Mouse (Mus musculus) stomach, postnatal 0 days (tissue): ENCODE measurements around the gene Pcgf1. TPM values are rescaled to one million over a fixed set of nuclear protein-coding genes. Genes with fewer than 3 reads are reported as not detected.

Experiments used
- ATAC-seq: fragments of 200-750 bp; cut with Nextera tagmentation; 2 replicates; pipeline ENCODE4 v1.8.0; 2017; ENCODE audit not compliant: low FRiP score, low TSS enrichment
- DNase-seq: peaks from one replicate; pipeline ENCODE4 v3.0.0-alpha.2; 2016; ENCODE audit warnings: low spot score
- H3K27ac ChIP-seq: fragments of 300-500 bp; sonication (generic); replicated peaks from 2 replicates; pipeline ENCODE4 v1.5.1; 2014; ENCODE audit warnings: mild to moderate bottlenecking, control low read depth
- H3K27me3 ChIP-seq: fragments of 300-500 bp; sonication (generic); 2 replicates; pipeline ENCODE4 v1.6.1; 2014; ENCODE audit warnings: low read length; ENCODE audit not compliant: control insufficient read depth, insufficient read depth
- H3K36me3 ChIP-seq: fragments of 300-500 bp; sonication (generic); 2 replicates; pipeline ENCODE4 v1.6.1; 2014; ENCODE audit warnings: low read length, mixed read lengths; ENCODE audit not compliant: control insufficient read depth, insufficient read depth
- H3K4me1 ChIP-seq: fragments of 300-500 bp; sonication (generic); replicated peaks from 2 replicates; pipeline ENCODE4 v1.6.1; 2014; ENCODE audit warnings: antibody characterized with exemption; ENCODE audit not compliant: control insufficient read depth, insufficient read depth
- H3K4me2 ChIP-seq: fragments of 300-500 bp; sonication (generic); replicated peaks from 2 replicates; pipeline ENCODE4 v1.6.1; 2014; ENCODE audit warnings: low read depth, mild to moderate bottlenecking, control low read depth, moderate library complexity
- H3K4me3 ChIP-seq: fragments of 300-500 bp; sonication (generic); 2 replicates; pipeline ENCODE4 v1.5.1; 2014; ENCODE audit warnings: low read depth, low read length, control low read depth
- H3K9ac ChIP-seq: fragments of 300-500 bp; sonication (generic); 2 replicates; pipeline ENCODE4 v1.6.1; 2014; ENCODE audit warnings: mild to moderate bottlenecking, low read length, control low read depth, mixed read lengths
- H3K9me3 ChIP-seq: fragments of 300-500 bp; sonication (generic); 2 replicates; pipeline ENCODE4 v1.6.1; 2016; ENCODE audit warnings: low read length; ENCODE audit not compliant: control insufficient read depth
- CTCF ChIP-seq: IDR thresholded peaks from 2 replicates; pipeline ENCODE4 v1.5.1; 2016; ENCODE audit warnings: antibody characterized with exemption, low read depth, mild to moderate bottlenecking, moderate library complexity
- EP300 ChIP-seq: optimal IDR thresholded peaks from 2 replicates; pipeline ENCODE3; 2016; ENCODE audit warnings: antibody characterized with exemption
- WGBS: fragments of 180-500 bp; shearing (Covaris S2); extraction: QIAGEN DNeasy Blood & Tissue Kit; methylation state at CpG from one replicate; pipeline ENCODE4 v1.1.7; 2014; 5-methylcytosine and 5-hydroxymethylcytosine counted together
- polyA plus RNA-seq: library from polyadenylated mRNA; unstranded; fragments of >200 nt; fragmentation: Nextera tagmentation; extraction: Ambion mirVana; gene quantifications from 2 replicates; pipeline ENCODE4 v1.2.1, GENCODE M21; 2015

Gene Pcgf1
- polyA plus RNA-seq, 1 experiment from 2014 or later: 14.0 TPM

DNA sequence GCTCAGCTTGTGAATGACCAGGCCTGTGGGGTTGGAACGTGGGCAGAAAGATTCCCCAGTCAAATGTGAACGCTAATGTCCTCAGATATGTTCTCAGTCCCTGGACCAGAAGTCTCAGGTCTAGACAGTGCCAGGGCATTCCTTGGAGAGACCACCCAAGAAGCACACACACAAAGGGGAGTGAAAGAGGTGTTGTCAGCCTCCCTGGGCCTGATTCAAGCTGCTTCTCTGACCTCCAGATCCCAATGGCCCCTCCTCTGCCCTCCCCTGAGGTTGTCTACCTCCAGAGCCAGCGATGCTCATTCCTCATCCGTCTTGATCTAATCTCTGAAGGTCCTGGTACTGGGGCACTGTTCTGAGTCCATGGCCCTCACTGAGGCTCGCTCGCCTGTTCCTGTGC, 34.1 kb upstream of the Pcgf1 start:
- H3K27me3 ChIP-seq: no peaks in the 10 kb centered on the region
- H3K9ac ChIP-seq: no peak overlapping the region
- TF ChIP-seq EP300: no peak
- no peak for TF ChIP-seq CTCF
- no peaks in the 10 kb centered on the region for H3K36me3 ChIP-seq
- H3K4me1 ChIP-seq: no peaks in the 10 kb centered on the region
- no peak overlapping the region for H3K27ac ChIP-seq
- DNase-seq (no peak), ATAC-seq (no peak)
- H3K4me2 ChIP-seq: no peak overlapping the region
- H3K9me3 ChIP-seq: no peaks in the 10 kb centered on the region
- 64% methylated on average over 6 of the region's 6 CpGs for WGBS
- H3K4me3 ChIP-seq: no peak overlapping the region

DNA sequence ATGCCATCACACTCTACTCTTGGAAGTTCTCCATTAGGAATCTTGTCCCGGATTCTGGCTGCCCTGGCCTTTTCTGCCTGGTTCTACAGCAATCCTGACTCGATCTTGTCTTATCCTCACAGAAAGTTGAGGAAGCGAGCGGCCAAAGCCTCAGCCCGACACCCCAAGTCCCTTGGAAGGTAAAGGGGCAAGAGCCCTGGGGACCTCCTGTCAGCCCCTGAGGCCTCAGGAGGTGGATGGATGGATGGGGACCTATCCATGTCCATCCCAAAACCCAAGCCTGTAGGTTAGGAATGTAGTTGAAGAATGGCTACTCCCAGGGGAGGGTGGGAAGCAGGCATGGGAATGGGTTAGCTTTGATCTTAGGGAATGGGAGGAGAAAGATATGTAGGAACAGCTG, 33.7 kb upstream of the Pcgf1 start:
- DNase-seq: no peak
- no peak for TF ChIP-seq CTCF
- no peak for TF ChIP-seq EP300

DNA sequence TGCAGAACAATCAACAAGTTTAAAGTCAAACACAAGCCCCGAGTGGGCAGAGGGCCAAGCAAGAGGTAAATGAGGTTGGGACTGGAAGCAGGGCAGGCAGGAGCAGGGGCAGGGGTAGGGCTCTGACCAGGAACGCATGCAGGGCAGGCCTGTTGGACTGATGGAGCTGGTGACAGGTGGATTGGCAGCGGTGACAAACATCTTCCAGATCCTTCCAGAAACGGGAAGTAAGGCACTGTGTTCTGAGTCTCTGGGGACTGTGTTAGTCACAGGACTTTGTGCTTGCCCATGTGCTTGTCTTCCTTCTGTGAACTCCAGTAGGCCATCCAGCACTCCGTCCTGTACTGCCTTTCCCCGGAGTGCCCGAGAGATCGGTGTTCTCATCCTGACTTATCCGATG, 32.9 kb upstream of the Pcgf1 start:
- Histone ChIP-seq H3K9me3 (no peaks in the 10 kb centered on the region), H3K27ac (no peak overlapping the region), H3K4me3 (no peak overlapping the region), H3K9ac (no peak overlapping the region), H3K27me3 (no peaks in the 10 kb centered on the region), H3K4me2 (no peak overlapping the region), H3K36me3 (no peaks in the 10 kb centered on the region), H3K4me1 (no peaks in the 10 kb centered on the region)
- DNase-seq (no peak), ATAC-seq (no peak)
- no peak for TF ChIP-seq EP300
- TF ChIP-seq CTCF: no peak
- 63% methylated on average over 9 of the region's 9 CpGs for WGBS

More for the DNA sequence above, 33.7 kb upstream of the Pcgf1 start:
- no peaks in the 10 kb centered on the region for H3K27me3 ChIP-seq
- no peaks in the 10 kb centered on the region for H3K36me3 ChIP-seq
- no peaks in the 10 kb centered on the region for H3K4me1 ChIP-seq
- H3K27ac ChIP-seq: no peak overlapping the region
- WGBS: 91% methylated on average over 5 of the region's 5 CpGs
- no peaks in the 10 kb centered on the region for H3K9me3 ChIP-seq
- peak; percentile 37; the same call in 1 of the 2 replicates for ATAC-seq
- no peak overlapping the region for H3K4me2 ChIP-seq
- H3K4me3 ChIP-seq: no peak overlapping the region
- H3K9ac ChIP-seq: no peak overlapping the region

DNA sequence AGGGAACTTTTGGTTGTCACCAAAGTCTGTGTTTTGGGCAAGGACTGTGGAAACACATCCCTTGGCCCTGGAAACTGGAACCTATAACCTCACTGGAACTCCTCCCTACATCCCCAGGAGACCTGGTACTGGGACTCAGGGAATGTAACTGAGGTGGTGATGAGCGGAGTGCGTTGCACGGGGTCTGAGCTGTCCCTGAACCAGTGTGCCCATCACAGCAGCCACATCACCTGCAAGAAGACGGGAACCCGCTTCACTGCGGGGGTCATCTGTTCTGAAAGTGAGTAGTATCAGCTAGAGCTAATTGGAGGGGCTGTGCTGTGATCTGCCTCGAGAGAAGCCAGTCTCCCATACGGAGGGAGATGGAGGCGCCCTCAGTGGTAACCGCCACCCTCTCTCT, 28.3 kb upstream of the Pcgf1 start:
- 72% methylated on average over 10 of the region's 10 CpGs for WGBS
- Histone ChIP-seq H3K27ac (no peak overlapping the region), H3K36me3 (peaks cover 3% of the 10 kb centered on the region; the same call in 1 of the 2 replicates), H3K4me3 (no peak overlapping the region), H3K9ac (no peak overlapping the region), H3K27me3 (no peaks in the 10 kb centered on the region), H3K4me1 (0 out of 2 replicates have a peak, but pooled peaks cover 3% of the 10 kb centered on the region), H3K9me3 (no peaks in the 10 kb centered on the region), H3K4me2 (no peak overlapping the region)
- no peak for DNase-seq
- TF ChIP-seq EP300 (no peak), CTCF (no peak)
- ATAC-seq: no peak

DNA sequence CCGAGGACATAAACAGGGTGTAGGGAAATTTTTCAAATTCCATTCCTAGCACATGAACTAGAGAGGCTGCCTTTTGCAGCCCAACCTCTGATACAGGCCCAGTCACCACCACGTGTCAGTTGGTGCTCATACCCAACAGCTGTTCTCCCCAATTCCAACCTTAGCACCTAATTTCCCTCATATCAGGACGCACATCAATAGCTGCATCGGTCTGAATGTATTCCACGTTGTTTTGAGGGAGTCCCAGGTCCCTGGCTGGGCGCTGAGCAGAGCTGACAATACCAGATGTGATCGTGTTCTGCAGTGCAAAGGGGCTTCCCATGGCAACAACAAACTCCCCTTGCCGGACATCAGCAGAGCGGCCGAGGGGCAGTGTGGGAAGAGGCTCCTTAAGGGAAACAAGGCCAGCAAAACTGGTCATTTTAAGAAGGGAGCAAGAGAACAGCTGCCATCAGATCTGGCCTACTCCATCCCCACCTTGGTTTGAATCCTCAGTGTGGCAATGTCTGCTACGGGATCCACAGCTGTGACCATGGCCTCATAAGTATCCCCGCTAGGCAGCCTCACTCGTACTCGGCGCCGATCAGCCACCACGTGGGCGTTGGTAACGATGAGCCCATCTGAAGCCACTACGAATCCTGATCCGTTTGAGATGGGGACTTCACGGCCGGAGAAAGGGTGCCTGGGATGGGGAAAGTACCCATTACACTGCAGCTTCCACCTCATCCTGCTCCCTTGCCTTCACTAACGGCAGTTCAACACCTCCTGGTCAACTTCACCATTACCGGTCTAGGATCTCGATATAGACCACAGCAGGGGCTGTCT, 24.3 kb upstream of the Pcgf1 start:
- 3% methylated on average over 26 of the region's 26 CpGs for WGBS
- peaks cover 3% of the 10 kb centered on the region; the same call in 1 of the 2 replicates for H3K4me1 ChIP-seq
- ATAC-seq (no peak), DNase-seq (peak; percentile 35)
- peak overlapping the region; percentile 96 for H3K9ac ChIP-seq
- H3K4me3 ChIP-seq: peak overlapping the region; percentile 95
- peak overlapping the region; percentile 97 for H3K4me2 ChIP-seq
- H3K27me3 ChIP-seq: no peaks in the 10 kb centered on the region
- H3K27ac ChIP-seq: peak overlapping the region; percentile 71
- H3K9me3 ChIP-seq: no peaks in the 10 kb centered on the region
- TF ChIP-seq EP300 (no peak), CTCF (no peak)
- H3K36me3 ChIP-seq: peaks cover 14% of the 10 kb centered on the region
